Mouse (Mus musculus) bone marrow, adult 2 months (tissue): ENCODE measurements around the gene Rnf6.

ENCODE experiments used
- CTCF ChIP-seq: fragments of 200-500 bp; IDR thresholded peaks from 2 replicates; pipeline ENCODE4 v1.5.1; 2011; ENCODE audit warnings: low read length, control low read depth; ENCODE audit not compliant: control insufficient read depth, insufficient read depth
- POLR2A ChIP-seq: fragments of 200-500 bp; IDR thresholded peaks from 2 replicates; pipeline ENCODE4 v1.6.1; 2011; ENCODE audit warnings: low read depth, mild to moderate bottlenecking, control low read depth, low read length, borderline replicate concordance; ENCODE audit not compliant: control insufficient read depth

DNA sequence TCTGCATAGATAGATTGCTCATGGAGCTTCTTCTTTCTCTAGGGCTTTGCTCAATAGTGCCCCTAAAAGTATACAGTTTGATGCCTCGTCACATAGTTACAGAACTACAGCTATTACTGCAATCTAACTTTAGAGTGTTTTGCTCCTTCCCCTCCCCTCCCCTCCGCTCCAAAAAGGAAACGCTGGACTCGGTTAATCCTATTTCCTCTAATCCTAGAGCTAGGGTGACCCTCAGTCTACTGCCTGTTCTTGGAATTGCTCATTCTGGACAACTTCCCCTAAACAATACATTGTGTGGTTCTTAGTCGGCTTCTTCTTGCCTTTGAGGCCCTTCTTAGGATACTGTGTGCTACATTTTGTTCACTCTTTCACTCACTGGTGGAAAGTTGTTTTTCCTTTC is 26.4 kb upstream of the Rnf6 start:
- TF ChIP-seq CTCF (no peak), POLR2A (no peak)
